Mouse (Mus musculus) limb, embryonic 14.5 days (tissue): ENCODE measurements around the gene Gabrg3. TPM values are rescaled to one million over a fixed set of nuclear protein-coding genes. Genes with fewer than 3 reads are reported as not detected.

ENCODE experiments used
- ATAC-seq: fragments of 200-750 bp; cut with Nextera tagmentation; 2 replicates; pipeline ENCODE4 v1.8.0; 2017; ENCODE audit warnings: low read depth, moderate number of reproducible peaks, moderate TSS enrichment; ENCODE audit not compliant: low FRiP score
- DNase-seq: peaks from one replicate; pipeline ENCODE4 v3.0.0-alpha.2; 2015; ENCODE audit warnings: low spot score
- H3K27ac ChIP-seq: fragments of 300-500 bp; sonication (generic); replicated peaks from 2 replicates; pipeline ENCODE4 v1.5.1; 2014; ENCODE audit warnings: low read depth, mild to moderate bottlenecking, low read length, moderate library complexity, mixed read lengths
- H3K27me3 ChIP-seq: fragments of 300-500 bp; sonication (generic); 2 replicates; pipeline ENCODE4 v1.6.1; 2014; ENCODE audit warnings: low read length, mixed read lengths; ENCODE audit not compliant: control insufficient read depth, insufficient read depth
- H3K36me3 ChIP-seq: fragments of 300-500 bp; sonication (generic); 2 replicates; pipeline ENCODE4 v1.6.1; 2014; ENCODE audit warnings: mild to moderate bottlenecking, low read length, moderate library complexity, mixed read lengths; ENCODE audit not compliant: control insufficient read depth, insufficient read depth
- H3K4me1 ChIP-seq: fragments of 300-500 bp; sonication (generic); 2 replicates; pipeline ENCODE4 v1.6.1; 2014; ENCODE audit warnings: antibody characterized with exemption, low read length, mixed read lengths; ENCODE audit not compliant: control insufficient read depth, insufficient read depth
- H3K4me2 ChIP-seq: fragments of 300-500 bp; sonication (generic); replicated peaks from 2 replicates; pipeline ENCODE4 v1.6.1; 2014; ENCODE audit warnings: low read depth, mild to moderate bottlenecking, low read length, moderate library complexity; ENCODE audit not compliant: severe bottlenecking
- H3K4me3 ChIP-seq: fragments of 300-500 bp; sonication (generic); replicated peaks from 2 replicates; pipeline ENCODE4 v1.5.1; 2014; ENCODE audit warnings: low read length
- H3K9ac ChIP-seq: fragments of 300-500 bp; sonication (generic); 2 replicates; pipeline ENCODE4 v1.6.1; 2014; ENCODE audit warnings: mild to moderate bottlenecking, low read depth, low read length, moderate library complexity; ENCODE audit not compliant: severe bottlenecking
- H3K9me3 ChIP-seq: fragments of 300-500 bp; sonication (generic); 2 replicates; pipeline ENCODE4 v1.6.1; 2016; ENCODE audit warnings: low read length; ENCODE audit not compliant: control insufficient read depth
- POLR2A ChIP-seq: fragments of 200-500 bp; IDR thresholded peaks from 2 replicates; pipeline ENCODE4 v1.8.0; 2012; ENCODE audit warnings: inconsistent platforms, mild to moderate bottlenecking, moderate library complexity, borderline replicate concordance; ENCODE audit not compliant: insufficient read depth, insufficient read length; ENCODE audit errors: extremely low read depth
- WGBS: fragments of 180-500 bp; shearing (Covaris S2); extraction: QIAGEN DNeasy Blood & Tissue Kit; methylation state at CpG from one replicate; pipeline ENCODE4 v1.1.7; 2014; 5-methylcytosine and 5-hydroxymethylcytosine counted together
- polyA plus RNA-seq, 2 experiments: library from polyadenylated mRNA; depleted of rRNA in 1 of 2; stranded (reverse) in 1 of 2; unstranded in 1 of 2; fragments of >200 nt; fragmentation: Nextera tagmentation in 1 of 2; extraction: Ambion mirVana in 1 of 2; gene quantifications; 2 replicates each; pipeline versions ENCODE4 v1.2.1 to v1.2.3; 2012 to 2014

The Gabrg3 gene
- polyA plus RNA-seq, 2 experiments = 0.91 to 1.3 TPM

DNA sequence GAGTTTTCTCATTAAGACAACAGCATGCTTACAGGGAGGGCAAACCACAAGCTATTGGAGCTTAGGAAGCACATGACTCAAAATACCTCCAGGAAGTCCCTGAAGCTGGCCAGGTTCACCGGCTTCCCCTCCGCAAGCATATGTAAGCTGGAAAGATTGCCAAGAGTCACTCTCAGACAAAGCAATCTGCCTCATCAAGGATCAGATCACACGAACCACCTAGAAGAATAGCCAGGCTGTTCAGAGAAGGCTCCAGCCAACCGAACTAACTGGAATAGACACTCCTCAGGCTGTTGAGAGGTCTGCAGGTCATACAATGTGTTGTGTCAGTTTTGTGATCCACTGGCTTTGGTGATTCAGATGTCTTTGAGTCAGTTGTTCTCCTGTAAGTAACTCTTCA, 24.2 kb upstream of the Gabrg3 start:
- WGBS = 92% methylated on average over 4 of the region's 4 CpGs
- no peak for TF ChIP-seq POLR2A

DNA sequence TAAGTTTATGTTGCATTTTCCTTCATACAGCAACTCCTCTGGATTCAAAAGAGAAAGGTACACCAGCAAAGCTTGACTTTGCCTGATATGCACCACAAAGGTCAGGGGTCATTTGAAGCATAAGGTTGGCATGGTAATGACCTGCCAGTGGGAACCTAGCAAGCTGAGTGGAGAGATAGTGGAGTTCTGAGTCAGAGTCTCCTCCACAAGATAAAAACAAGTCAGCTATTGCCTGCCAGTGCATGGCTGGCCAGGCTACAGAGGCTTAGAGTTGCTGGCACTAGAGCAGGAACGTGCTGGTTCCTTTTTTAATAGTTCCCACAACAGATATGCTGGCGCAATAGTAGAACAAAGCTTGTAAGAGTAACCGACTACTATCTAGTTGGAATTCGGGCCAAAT, 6.6 kb upstream of the Gabrg3 start:
- WGBS = 87% methylated on average over 4 of the region's 4 CpGs
- Histone ChIP-seq H3K4me3 (no peak overlapping the region), H3K27ac (no peak overlapping the region), H3K36me3 (no peaks in the 10 kb centered on the region), H3K9ac (no peak overlapping the region), H3K27me3 (no peaks in the 10 kb centered on the region), H3K9me3 (no peaks in the 10 kb centered on the region), H3K4me1 (no peaks in the 10 kb centered on the region), H3K4me2 (no peak overlapping the region)
- ATAC-seq (no peak), DNase-seq (no peak)
- TF ChIP-seq POLR2A = no peak

More for the DNA sequence above, 24.2 kb upstream of the Gabrg3 start:
- no peaks in the 10 kb centered on the region for H3K27me3 ChIP-seq
- H3K4me2 ChIP-seq = no peak overlapping the region
- H3K9me3 ChIP-seq = no peaks in the 10 kb centered on the region
- no peak overlapping the region for H3K9ac ChIP-seq
- DNase-seq (no peak), ATAC-seq (no peak)
- no peak overlapping the region for H3K4me3 ChIP-seq
- no peaks in the 10 kb centered on the region for H3K36me3 ChIP-seq
- H3K27ac ChIP-seq = no peak overlapping the region
- no peaks in the 10 kb centered on the region for H3K4me1 ChIP-seq

DNA sequence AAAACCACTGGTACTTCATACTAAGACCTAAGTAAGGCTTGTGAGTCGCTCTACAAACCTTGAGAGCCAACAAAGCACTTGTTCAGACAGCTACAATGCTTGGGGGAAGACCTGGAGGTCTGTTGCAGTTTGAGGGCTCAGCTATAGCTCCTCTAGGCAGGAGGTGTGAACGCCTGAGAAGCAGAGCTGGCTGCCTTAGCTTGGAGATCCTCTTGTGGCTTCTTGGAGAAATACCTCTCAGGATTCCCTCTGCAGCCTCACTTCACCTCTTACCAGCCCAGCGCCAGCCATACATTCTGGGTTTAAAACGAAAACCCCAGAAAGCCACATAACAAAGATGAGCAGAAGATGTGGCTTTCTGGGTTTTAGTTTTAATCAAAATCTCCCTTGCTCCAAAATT, 3.1 kb upstream of the Gabrg3 start:
- no peak for TF ChIP-seq POLR2A
- DNase-seq (no peak), ATAC-seq (no peak)
- H3K4me3 ChIP-seq = no peak overlapping the region
- H3K4me1 ChIP-seq = no peaks in the 10 kb centered on the region
- no peak overlapping the region for H3K27ac ChIP-seq
- WGBS = 37% methylated on average over 4 of the region's 4 CpGs
- no peak overlapping the region for H3K4me2 ChIP-seq
- H3K36me3 ChIP-seq = no peaks in the 10 kb centered on the region
- peaks cover 27% of the 10 kb centered on the region for H3K27me3 ChIP-seq
- no peak overlapping the region for H3K9ac ChIP-seq
- H3K9me3 ChIP-seq = no peaks in the 10 kb centered on the region

DNA sequence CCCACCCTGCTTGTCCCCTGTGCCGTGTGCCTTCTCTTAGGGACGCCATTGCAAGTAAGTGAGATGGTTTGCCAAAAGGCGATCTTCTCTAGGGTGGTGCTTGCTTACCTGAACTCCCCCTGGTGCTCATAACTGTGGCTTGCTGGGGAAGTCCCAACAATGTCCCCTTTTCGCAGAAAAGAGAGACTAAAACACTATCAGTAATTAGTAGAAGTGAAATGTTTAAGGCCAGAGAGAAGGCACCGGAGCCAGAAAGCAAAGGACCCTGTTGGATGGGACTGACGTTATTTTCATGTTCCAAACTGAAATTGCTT, 310 bp upstream of the Gabrg3 start:
- Histone ChIP-seq H3K4me2 (peak overlapping the region; percentile 86), H3K27me3 (peaks cover 27% of the 10 kb centered on the region), H3K9me3 (no peaks in the 10 kb centered on the region), H3K36me3 (no peaks in the 10 kb centered on the region), H3K4me3 (peak overlapping the region; percentile 44), H3K27ac (no peak overlapping the region), H3K9ac (peak overlapping the region; percentile 54; the same call in 1 of the 2 replicates), H3K4me1 (no peaks in the 10 kb centered on the region)
- 18% methylated on average over 6 of the region's 6 CpGs for WGBS
- ATAC-seq = no peak
- DNase-seq = no peak
- TF ChIP-seq POLR2A = no peak

DNA sequence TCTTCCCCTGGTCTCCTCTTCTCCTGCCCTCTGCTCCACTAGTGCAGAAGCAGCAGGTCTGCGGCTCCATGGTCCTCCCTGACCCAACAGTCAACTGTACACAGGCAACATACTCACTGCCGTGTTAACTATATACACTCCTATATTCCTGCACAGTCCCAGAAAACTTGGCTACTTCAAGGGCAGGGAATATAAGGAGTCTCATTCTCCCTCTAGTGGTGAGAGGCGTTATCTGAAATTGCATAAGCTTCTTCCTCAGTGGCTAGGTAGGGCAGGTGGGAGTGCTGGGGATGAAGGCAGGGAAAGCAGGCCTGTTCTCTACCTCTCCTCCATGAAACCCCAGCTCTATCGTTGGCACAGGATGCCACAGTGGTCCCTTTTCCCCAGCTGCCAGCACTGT, 2.9 kb downstream of the Gabrg3 start:
- Histone ChIP-seq H3K4me3 (no peak overlapping the region), H3K27me3 (peaks cover 27% of the 10 kb centered on the region), H3K4me1 (no peaks in the 10 kb centered on the region), H3K27ac (no peak overlapping the region), H3K9ac (no peak overlapping the region), H3K9me3 (no peaks in the 10 kb centered on the region), H3K36me3 (no peaks in the 10 kb centered on the region), H3K4me2 (no peak overlapping the region)
- no peak for ATAC-seq
- DNase-seq = peak; percentile 66
- no peak for TF ChIP-seq POLR2A
- 24% methylated on average over 4 of the region's 4 CpGs for WGBS

DNA sequence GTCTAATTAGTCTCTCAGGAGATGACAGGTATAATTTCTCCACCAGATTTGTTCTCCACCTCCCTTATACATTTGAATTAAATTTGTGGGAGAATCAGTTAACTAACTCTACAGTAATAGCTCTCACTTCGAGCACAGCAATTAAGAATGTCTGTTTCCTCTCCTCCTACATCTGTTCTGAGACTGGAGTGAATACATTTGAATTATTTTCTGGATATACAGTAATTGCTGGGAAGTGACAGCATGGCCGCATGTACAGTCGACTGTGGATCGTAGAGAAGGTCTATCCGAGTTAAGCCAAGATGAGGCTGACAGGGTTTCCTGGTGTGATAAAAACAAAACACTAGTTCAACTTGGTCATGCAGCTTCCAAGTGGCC, 21.0 kb downstream of the Gabrg3 start:
- no peak overlapping the region for H3K4me3 ChIP-seq
- H3K27me3 ChIP-seq = no peaks in the 10 kb centered on the region
- no peak overlapping the region for H3K4me2 ChIP-seq
- H3K9me3 ChIP-seq = no peaks in the 10 kb centered on the region
- no peaks in the 10 kb centered on the region for H3K36me3 ChIP-seq
- no peak for DNase-seq
- H3K9ac ChIP-seq = no peak overlapping the region
- no peak overlapping the region for H3K27ac ChIP-seq
- no peaks in the 10 kb centered on the region for H3K4me1 ChIP-seq
- TF ChIP-seq POLR2A = no peak
- ATAC-seq = no peak
- 82% methylated on average over 5 of the region's 5 CpGs for WGBS
